10 mouse cellular contexts compared by ENCODE assay signal in genomic region chr5:24039423-24039822, GRCm38 (mm10). TPM values are rescaled to one million over a fixed set of nuclear protein-coding genes. Genes with fewer than 3 reads are reported as not detected.
DNase-seq lines count a peak whose midpoint lies in the region; ATAC-seq and TF ChIP-seq lines count a peak whose summit lies in the region.
"Had no signal": no experiment of that assay in that cellular context is flagged by ENCODE, and none has a peak within 500 bp of the region (broad histone marks: within the 10 kb centered on the region; RNA-seq: fewer than 3 reads in every experiment).

No protein-coding gene starts in this region.

- H3K4me1 ChIP-seq in thymus, adult 2 months (replicated peaks; ENCODE audit: control insufficient read depth, insufficient read depth, low read length): peaks cover 7% of the 10 kb centered on the region
- no peaks in the 10 kb centered on the region for H3K4me1 ChIP-seq in hindbrain, embryonic 14.5 days (replicated peaks; ENCODE audit: control insufficient read depth, insufficient read depth, low read length)

- H3K9ac ChIP-seq in hindbrain, embryonic 14.5 days: no peak overlapping the region
- H3K9ac ChIP-seq: heart, embryonic 13.5 days had no signal

- H3K4me3 ChIP-seq in thymus, adult 2 months (ENCODE audit: control insufficient read depth, insufficient read depth, low read length): no peak overlapping the region
- H3K4me3 ChIP-seq in hindbrain, embryonic 14.5 days (replicated peaks; ENCODE audit: low read length): no peak overlapping the region
- H3K4me3 ChIP-seq: heart, embryonic 13.5 days had no signal

- ATAC-seq in hindbrain, embryonic 14.5 days (ENCODE audit: low FRiP score): no peak

- WGBS in thymus, adult 2 months: 15% methylated on average over 5 of the region's 5 CpGs
- 93% methylated on average over 5 of the region's 5 CpGs for WGBS in hindbrain, embryonic 14.5 days

- TF ChIP-seq CTCF in thymus, adult 2 months (IDR thresholded peaks at IDR 0.05; ENCODE audit: borderline replicate concordance, control insufficient read depth, extremely low read depth, insufficient read depth, low read length, poor library complexity): no peak

- peak; percentile 12 for DNase-seq in adrenal gland, postnatal 14 days
- no peak for DNase-seq in adrenal gland, postnatal 25 days
- peak; percentile 16 for DNase-seq in spleen, adult 12 weeks (ENCODE audit: low spot score)
- no peak for DNase-seq in spleen, postnatal 14 days (ENCODE audit: low spot score in 2 of 2)
- DNase-seq in lung, postnatal 25 days (ENCODE audit: low spot score): peak; percentile 65
- no peak for DNase-seq in thymus, adult 2 months
- DNase-seq in Muller cell, postnatal 12 days (ENCODE audit: inconsistent ontology term): no peak
- DNase-seq in hindbrain, embryonic 14.5 days (ENCODE audit: low spot score): no peak
- DNase-seq: adrenal gland, adult 8-10 months had no signal

- no peaks in the 10 kb centered on the region for H3K27me3 ChIP-seq in thymus, adult 2 months (ENCODE audit: control insufficient read depth, insufficient read depth, low read length)
- H3K27me3 ChIP-seq in hindbrain, embryonic 14.5 days (ENCODE audit: control insufficient read depth, insufficient read depth, low read length): no peaks in the 10 kb centered on the region
- H3K27me3 ChIP-seq: heart, embryonic 13.5 days had no signal

- TF ChIP-seq POLR2A in thymus, adult 2 months (IDR thresholded peaks at IDR 0.05; ENCODE audit: control insufficient read depth, extremely low read depth, insufficient read depth, low read length, poor library complexity): no peak

- no peak overlapping the region for H3K27ac ChIP-seq in thymus, adult 2 months (ENCODE audit: control insufficient read depth, insufficient read depth, low read length)
- no peak overlapping the region for H3K27ac ChIP-seq in hindbrain, embryonic 14.5 days
- H3K27ac ChIP-seq: heart, embryonic 13.5 days had no signal

- no peaks in the 10 kb centered on the region for H3K36me3 ChIP-seq in thymus, adult 2 months (ENCODE audit: control insufficient read depth, insufficient read depth, low read length)
- no peaks in the 10 kb centered on the region for H3K36me3 ChIP-seq in hindbrain, embryonic 14.5 days (replicated peaks; ENCODE audit: control insufficient read depth, insufficient read depth)
- H3K36me3 ChIP-seq: heart, embryonic 13.5 days had no signal

- no peaks in the 10 kb centered on the region for H3K9me3 ChIP-seq in hindbrain, embryonic 14.5 days (ENCODE audit: control insufficient read depth, low read length)
- H3K9me3 ChIP-seq: heart, embryonic 13.5 days had no signal

- H3K4me2 ChIP-seq in hindbrain, embryonic 14.5 days (replicated peaks): no peak overlapping the region
- H3K4me2 ChIP-seq: heart, embryonic 13.5 days had no signal

RNA-seq across cellular contexts. Expression of gene Fam126a, which starts 8.9 kb away (rescaled TPM):
- 67.7 and 74.0 TPM in 2 replicates for total RNA-seq in adrenal gland, postnatal 14 days (2021)
- total RNA-seq in adrenal gland, postnatal 25 days (2021): 98.2 and 127 TPM in 2 replicates
- 4.8 and 5.3 TPM in 2 replicates for polyA plus RNA-seq in thymus, adult 2 months (2012; rRNA removed)
- polyA plus RNA-seq in hindbrain, embryonic 14.5 days (2014; fragmentation: Nextera tagmentation; extraction: Ambion mirVana): 37.9 and 41.8 TPM in 2 replicates

Comparison
In these comparisons a context has a peak if more than half of its experiments do, and no peak if none do; other contexts are left out.
1. DNase-seq: peak in adrenal gland, postnatal 14 days (single experiment), spleen, adult 12 weeks (single experiment) and lung, postnatal 25 days (single experiment); none in adrenal gland, postnatal 25 days (single experiment), spleen, postnatal 14 days (0 of 2), thymus, adult 2 months (single experiment), Muller cell, postnatal 12 days (single experiment) and hindbrain, embryonic 14.5 days (single experiment).